Mouse (Mus musculus) small intestine, adult 2 months (tissue): ENCODE measurements at regions not wholly inside any gene's neighbourhood (a gene's known extent, or its start where the extent isn't known, plus 50 kb on each side); places are given as distances from the start of the nearest gene placed in this dataset.

Source experiments
- CTCF ChIP-seq: fragments of 200-500 bp; IDR thresholded peaks from 2 replicates; pipeline ENCODE4 v1.5.1; 2012; ENCODE audit warnings: low read depth, mild to moderate bottlenecking, control low read depth, inconsistent platforms, low read length, moderate library complexity, mixed read lengths; ENCODE audit not compliant: insufficient replicate concordance, insufficient read length; ENCODE audit errors: extremely low read depth
- POLR2A ChIP-seq: fragments of 200-500 bp; IDR thresholded peaks from 2 replicates; pipeline ENCODE4 v1.6.1; 2012; ENCODE audit warnings: low read depth, mild to moderate bottlenecking, control low read depth, inconsistent platforms, low read length, moderate library complexity

DNA sequence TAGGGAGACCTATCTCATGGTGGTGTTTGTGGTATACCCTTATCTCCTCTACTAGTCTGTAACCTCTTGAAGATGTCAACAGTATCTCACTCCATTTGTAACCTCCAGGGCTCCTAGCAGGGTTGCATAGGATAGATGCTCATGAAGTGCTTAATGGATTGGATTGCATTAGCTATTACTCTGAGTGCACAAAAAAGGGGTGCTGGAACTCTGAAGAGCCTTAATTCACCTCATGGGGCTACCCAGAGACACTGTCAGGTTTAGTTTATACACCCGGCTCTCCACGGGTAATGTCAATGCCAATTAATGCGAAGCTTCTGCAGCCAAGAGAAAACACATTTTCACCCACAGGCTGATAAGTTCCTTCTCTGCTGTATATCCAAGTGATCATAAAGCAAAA is 364.3 kb upstream of the Tmpo start:
- TF ChIP-seq CTCF (no peak), POLR2A (no peak)
